Mouse (Mus musculus): ENCODE data around the gene Tbc1d9.

- TF ChIP-seq CTCF (IDR thresholded peaks at IDR 0.05; ENCODE audit: borderline replicate concordance, extremely low read depth, insufficient read depth, insufficient read length) (no peak), POLR2A (IDR thresholded peaks at IDR 0.05; ENCODE audit: borderline replicate concordance, extremely low read depth, insufficient read depth, insufficient read length, poor library complexity, severe bottlenecking) (no peak)
Observed at GRCm38 (mm10) chr8:83189538-83190095, 24.5 kb downstream of the Tbc1d9 start.
